Mouse (Mus musculus) neural tube, embryonic 10.5 days (tissue): ENCODE results near the gene Rad51b.

Experiments used
- DNase-seq: peaks from one replicate; pipeline ENCODE4 v3.0.0-alpha.2; 2017; ENCODE audit warnings: low spot score; ENCODE audit errors: extremely low spot score

Rad51b gene

GRCm38 (mm10) chr12:79574159-79575040 is 277.3 kb downstream of the Rad51b start:
- no peak for DNase-seq

DNA sequence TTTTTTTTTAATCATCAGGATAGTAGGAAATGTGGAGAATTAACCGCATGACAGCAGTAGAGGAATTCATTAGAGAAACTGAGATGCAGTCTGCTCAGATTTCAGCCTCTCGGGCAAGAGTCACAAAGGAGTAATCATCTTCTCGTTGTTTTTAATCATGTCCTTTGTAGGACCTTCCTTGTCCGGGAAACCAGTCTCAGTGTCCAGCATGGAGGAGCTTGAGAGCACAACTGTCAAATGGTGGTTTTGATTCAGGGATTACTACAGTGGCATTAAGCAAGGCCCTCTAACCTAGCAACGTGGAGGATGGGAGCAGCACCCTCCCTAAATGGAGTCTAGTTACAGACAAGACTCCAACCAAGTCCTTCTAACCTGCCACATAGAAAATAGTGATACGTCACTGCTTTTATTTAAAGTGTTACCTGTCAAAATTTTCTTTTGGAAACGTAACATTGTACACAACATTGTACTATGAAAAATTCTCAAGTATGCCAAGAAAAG is 278.0 kb downstream of the Rad51b start:
- no peak for DNase-seq

DNA sequence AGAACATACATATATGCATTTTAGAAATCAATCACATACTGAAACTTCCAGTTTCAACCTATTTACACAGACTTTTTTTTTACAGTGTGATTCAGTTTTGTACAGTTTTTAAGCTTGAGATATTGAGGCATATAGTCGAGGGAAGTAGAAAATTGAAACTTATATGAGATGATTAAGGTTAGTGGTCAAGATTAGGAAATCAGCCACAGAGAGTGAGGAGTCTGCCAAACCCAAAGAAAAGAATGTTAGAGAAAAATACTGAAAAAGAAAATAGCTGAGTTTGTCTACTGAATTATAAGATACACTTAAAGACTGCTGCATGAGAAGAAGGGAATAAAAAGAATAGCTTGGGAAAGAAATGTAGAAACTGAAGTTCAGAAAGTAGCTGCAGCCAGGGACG is 280.4 kb downstream of the Rad51b start:
- DNase-seq, result no peak

- no peak for DNase-seq
These were observed 282.0 kb downstream of the Rad51b start for GRCm38 (mm10) chr12:79579018-79579585.

GRCm38 (mm10) chr12:79579837-79580236 is 282.8 kb downstream of the Rad51b start:
- no peak for DNase-seq

GRCm38 (mm10) chr12:79584556-79585307 is 287.6 kb downstream of the Rad51b start:
- no peak for DNase-seq

DNA sequence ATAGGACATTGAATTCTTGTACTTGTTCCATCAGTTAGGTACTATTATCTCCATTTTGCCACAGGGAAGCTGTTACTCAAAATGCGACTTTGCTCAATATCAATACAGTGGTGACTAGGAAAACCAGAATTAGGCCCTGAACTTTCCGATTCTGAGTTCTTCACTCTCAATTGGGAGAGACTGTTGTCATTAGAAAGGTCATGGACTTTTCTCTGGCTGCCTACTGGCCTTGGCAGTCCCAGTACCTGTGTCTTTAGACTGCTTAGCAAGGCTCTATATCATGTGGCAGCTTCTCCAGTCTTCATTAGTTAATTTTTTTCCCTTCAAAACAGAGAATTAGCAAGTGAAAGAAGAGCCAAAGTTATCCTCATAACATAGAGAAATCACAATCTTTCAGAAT is 288.3 kb downstream of the Rad51b start:
- no peak for DNase-seq

GRCm38 (mm10) chr12:79588831-79589230 is 291.7 kb downstream of the Rad51b start:
- DNase-seq, result no peak

DNA sequence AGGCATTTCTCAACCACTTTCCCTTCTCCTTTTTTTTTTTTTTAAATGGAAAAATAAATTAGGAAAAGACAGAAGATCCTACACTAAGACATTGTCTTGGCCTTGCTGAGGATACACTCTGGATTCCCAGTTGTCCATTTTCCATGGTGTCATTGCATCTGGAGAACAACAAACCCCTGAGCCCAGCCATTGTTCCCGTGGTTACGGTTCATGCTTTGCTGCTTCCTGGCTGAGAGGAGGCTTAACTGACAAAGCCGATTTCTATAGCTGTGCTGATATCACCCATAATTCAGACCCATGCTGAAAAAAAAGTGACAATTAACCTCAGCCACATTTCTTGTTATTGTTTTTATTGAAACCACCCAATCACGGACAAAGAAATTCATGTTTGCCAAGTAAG is 295.1 kb downstream of the Rad51b start:
- no peak for DNase-seq

GRCm38 (mm10) chr12:79596842-79597241 is 299.8 kb downstream of the Rad51b start:
- no peak for DNase-seq

GRCm38 (mm10) chr12:79597351-79597750 is 300.3 kb downstream of the Rad51b start:
- DNase-seq, result no peak

DNA sequence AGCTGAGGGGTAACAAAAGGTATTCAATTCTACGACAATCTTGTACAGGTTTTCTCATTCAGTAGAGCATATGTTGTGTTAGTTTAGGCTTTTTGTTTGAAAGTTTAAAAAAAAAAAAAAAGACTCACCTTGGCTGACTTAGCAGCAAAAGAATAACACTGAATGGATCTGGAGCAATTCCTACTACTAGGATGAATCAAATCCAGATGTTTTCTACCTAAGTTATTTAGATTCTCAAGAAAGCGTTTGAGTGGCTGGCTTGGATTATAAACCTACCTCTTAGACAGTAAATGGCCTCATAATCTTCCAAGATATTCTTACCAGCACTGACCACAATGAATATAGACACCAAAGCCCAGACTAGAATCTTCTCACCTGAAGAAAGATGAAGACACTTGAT is 300.7 kb downstream of the Rad51b start:
- no peak for DNase-seq

DNA sequence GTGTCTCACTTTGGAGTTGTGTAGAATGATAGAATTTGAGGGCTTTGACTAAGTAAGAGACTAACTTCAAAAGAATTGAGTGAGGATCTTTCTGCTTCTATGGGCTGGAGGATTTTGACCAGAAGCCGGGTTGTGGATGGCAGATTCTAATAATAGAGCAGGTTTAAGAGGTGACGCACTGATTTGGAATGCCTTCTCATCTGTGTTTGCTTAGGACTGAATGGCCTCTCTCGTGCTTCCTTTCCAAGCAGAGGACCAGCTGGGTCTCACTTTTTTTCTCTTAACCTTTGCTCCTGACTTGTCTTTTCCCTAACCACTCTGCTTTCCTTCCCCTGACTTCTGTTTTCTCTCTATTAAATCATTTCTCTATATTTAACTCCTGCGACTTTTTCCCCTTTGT is 301.4 kb downstream of the Rad51b start:
- DNase-seq, result no peak

GRCm38 (mm10) chr12:79598901-79599300 is 301.8 kb downstream of the Rad51b start:
- no peak for DNase-seq

DNA sequence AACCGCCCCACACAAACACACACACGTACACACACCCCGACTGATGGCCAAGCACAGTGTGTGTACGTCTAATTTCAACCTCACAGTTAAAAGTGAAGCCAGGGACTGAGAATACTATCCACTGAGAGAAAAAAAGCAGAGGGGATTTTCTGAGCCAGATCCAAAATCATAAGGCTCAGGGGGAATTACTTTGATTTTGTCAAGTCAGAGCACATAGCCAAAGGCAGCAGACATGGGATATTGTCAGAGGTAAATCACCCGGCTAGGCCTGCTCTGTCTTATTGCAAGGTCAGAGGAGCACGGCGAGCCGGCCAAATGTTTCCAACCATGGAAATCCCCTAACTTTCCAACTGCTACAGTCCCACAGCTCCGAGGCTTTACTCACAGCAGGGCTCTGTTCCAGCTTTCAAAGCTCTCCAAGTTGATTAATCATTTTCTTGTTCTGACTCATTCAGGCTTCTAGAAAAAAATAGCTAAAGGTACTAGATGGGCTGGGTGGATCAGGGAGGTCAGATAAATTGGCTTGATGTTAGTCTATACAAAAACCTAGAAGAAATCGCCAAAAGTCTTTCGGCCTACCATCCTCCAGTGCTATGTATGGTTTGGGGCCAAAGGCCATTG is 303.2 kb downstream of the Rad51b start:
- DNase-seq, result no peak

DNA sequence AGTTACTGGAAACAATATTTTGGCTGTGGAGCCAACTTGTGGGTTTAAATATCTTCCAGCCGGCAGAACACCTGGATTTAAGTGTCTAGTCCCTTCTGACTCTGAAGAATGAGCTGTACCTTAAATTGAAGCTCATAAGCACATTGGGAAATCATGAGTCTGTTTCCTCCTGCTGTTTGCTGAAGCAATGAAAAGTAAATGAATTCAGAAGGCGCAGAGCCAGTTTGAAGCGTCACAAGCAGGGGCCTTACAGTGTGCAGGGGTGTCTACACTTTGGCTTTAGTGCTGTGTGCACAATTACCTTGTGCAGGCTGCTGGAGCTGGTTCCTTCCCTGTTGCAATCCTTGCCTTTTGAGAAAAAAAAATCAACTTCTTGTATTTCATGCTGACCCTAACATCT is 305.6 kb downstream of the Rad51b start:
- no peak for DNase-seq

- DNase-seq, result no peak
These were observed 307.8 kb downstream of the Rad51b start for GRCm38 (mm10) chr12:79604850-79605249.

GRCm38 (mm10) chr12:79606197-79606631 is 309.1 kb downstream of the Rad51b start:
- DNase-seq, result no peak

- no peak for DNase-seq
These were observed 312.4 kb downstream of the Rad51b start for GRCm38 (mm10) chr12:79609399-79610010.

GRCm38 (mm10) chr12:79610511-79611103 is 313.5 kb downstream of the Rad51b start:
- DNase-seq, result no peak

GRCm38 (mm10) chr12:79611665-79612064 is 314.6 kb downstream of the Rad51b start:
- DNase-seq, result no peak
